Mouse (Mus musculus): ENCODE measurements around the gene Gm17324. TPM values are rescaled to one million over a fixed set of nuclear protein-coding genes. Genes with fewer than 3 reads are reported as not detected.
A peak's percentile ranks its signal among the peaks of the same experiment; 100 is the strongest.

Gm17324 gene
- total RNA-seq, 2 experiments from 2014 or later = not detected

DNA sequence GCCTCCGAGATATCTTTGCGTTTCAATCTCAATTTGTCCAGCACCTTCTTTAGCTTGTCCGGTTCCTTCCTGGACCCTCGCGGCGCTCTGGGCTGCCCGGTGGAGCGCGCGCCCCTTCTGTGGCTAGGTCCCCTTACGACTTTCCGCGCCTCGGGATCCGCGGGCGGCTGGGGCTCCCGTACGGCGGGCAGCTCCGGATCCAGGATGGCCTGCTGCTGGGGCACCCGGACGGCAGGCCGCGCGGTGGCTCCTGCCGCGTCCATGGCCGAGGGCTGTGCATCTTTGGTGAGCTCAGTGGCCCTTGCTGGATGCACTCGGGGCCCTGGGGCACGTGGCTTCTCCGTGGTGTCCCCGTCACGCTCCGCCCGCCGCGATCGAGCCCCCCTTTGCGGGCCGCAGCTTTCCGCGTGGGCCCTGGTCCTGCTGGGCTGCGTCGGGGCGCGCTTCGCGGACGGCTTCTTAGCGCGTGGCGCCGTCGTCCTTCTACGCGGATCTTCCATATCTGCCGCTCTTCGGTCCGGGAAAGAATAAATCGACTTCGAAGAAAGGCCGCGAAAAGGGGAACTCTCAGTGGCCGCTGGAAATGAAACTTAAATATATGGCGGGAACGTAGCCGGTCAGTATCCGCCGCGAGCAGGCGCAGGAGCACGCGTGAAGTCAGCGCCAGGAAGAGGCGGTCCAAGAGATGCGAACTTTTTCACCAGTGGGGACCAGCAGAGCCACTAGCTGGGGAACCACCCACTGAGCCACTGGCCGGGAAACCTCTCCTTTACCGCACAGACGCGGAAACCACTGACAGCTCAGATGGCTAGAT is 5.8 kb downstream of the Gm17324 start, which contains the start of gene Cgas:
Gene Cgas, minus strand, starts transcription at position 659 of the 814 bp plus-strand sequence.
- TF ChIP-seq CTCF (IDR thresholded peaks at IDR 0.05) = no peak
- peak within 1 kb of the TSS; percentile 49 for H3K27ac ChIP-seq
- intact Hi-C loops (cut with DNase I) = loop anchor here (10.0 kb wide), 1 partner anchor 528 kb away; the partner anchor contains the start of gene Elovl5
- peak within 1 kb of the TSS; percentile 75 for H3K4me3 ChIP-seq
- DNase-seq = peak; percentile 78

DNA sequence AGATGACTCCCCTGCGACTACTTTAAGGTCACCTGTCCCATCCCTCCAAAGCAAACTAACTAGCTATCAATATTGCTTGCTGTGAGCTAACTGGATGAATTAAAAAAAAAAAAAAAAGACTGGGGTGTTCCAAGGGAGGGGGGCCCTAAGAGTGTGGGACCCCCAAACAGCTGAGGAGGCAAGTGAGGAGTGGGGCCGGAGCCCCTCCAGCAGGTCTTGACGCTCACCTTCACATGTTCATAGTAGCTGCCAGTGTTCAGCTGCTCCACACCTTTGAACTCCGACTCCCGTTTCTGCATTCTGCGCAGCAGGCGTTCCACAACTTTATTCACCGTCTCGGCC is 6.4 kb downstream of the Gm17324 start:
- TF ChIP-seq CTCF (IDR thresholded peaks at IDR 0.05) = no peak
- Histone ChIP-seq H3K27ac (no peak overlapping the region), H3K4me3 (peak overlapping the region; percentile 75)
- DNase-seq = no peak
- intact Hi-C loops (cut with DNase I) = loop anchor here (10.0 kb wide), 1 partner anchor 527 kb away; the partner anchor contains the start of gene Elovl5

DNA sequence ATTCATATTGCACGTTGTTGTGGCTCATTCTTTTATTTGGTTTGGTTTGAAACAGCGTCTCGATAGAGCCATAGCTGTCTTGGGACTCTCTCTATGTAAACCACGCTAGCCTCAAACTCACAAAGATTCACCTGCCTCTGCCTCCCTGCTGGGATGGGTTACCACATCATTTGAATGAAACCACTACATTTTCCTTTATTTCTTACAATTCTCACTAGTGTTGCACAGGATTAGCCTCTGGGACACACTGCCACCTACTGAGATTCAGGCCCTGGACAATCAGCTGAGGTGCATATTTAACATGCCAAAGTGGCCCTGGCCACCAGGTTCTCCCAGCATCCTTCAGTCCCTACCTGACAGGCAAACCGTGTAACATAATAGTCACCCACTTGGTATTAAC is 9.2 kb downstream of the Gm17324 start:
- no peak overlapping the region for H3K4me3 ChIP-seq
- no peak overlapping the region for H3K27ac ChIP-seq
- intact Hi-C loops (cut with DNase I) = no loop called here
- DNase-seq = no peak
- TF ChIP-seq CTCF (IDR thresholded peaks at IDR 0.05) = no peak

DNA sequence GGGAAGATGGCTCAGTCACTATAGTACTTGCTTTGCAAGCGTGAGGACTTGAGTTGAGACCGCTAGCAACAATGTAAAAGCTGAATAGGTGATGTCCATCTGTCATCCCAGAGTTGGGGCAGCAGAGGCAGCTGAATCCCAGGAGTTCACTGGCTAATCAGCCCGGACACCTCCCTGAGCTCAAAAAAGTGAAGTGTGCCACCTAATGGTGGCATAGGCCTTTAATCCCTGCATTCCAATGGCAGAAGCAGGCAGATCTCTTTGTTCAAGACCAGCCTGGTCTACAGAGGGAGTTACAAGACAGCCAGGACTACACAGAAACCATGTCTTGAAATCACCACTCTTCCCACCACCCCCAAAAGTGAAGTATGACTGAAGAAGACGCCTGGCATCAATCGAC is 16.1 kb downstream of the Gm17324 start:
- Histone ChIP-seq H3K4me3 (no peak overlapping the region), H3K27ac (no peak overlapping the region)
- TF ChIP-seq CTCF (IDR thresholded peaks at IDR 0.05) = no peak
- DNase-seq = no peak
- intact Hi-C loops (cut with DNase I) = no loop called here

DNA sequence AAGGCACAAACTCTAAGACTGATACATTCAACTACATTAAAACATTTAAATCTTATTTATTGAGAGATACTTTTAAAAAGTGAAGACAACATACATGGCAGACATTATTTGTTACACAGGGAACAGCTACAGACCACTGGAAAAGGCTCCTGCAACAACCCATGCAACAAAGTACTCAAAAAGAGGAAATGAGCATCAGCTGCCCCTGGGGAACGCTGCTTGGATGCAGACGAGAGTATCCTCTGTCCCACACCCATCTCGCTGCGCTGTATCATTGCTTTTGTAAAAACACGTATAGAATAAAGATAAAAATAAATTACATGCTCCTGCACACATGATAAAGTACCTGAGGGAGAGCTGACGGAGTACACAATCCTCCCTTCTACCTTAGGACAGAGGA is 18.1 kb downstream of the Gm17324 start:
- intact Hi-C loops (cut with DNase I) = no loop called here
- Histone ChIP-seq H3K4me3 (no peak overlapping the region), H3K27ac (no peak overlapping the region)
- TF ChIP-seq CTCF (IDR thresholded peaks at IDR 0.05) = no peak
- DNase-seq = no peak

DNA sequence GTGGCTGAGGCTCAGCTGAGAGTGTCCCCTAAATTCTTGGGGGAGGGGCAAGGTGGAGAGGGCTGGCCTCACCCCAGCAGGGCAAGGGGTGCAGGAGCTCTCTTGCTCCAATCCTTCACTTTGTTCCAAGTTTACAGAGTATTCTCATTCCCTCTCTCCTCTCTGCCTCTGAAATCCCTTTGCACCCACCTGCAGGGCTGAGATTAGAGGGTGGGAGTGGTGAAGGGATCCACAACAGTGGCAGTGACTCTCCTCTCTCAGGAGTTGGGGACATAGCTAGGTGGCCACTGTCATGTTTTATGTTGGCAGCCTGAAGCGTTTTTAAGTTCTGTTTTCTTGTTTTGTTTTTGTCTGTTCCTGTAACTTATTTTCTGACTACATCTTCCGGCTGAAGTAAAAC is 19.0 kb downstream of the Gm17324 start:
- Histone ChIP-seq H3K4me3 (no peak overlapping the region), H3K27ac (no peak overlapping the region)
- intact Hi-C loops (cut with DNase I) = no loop called here
- TF ChIP-seq CTCF (IDR thresholded peaks at IDR 0.05) = no peak
- no peak for DNase-seq

DNA sequence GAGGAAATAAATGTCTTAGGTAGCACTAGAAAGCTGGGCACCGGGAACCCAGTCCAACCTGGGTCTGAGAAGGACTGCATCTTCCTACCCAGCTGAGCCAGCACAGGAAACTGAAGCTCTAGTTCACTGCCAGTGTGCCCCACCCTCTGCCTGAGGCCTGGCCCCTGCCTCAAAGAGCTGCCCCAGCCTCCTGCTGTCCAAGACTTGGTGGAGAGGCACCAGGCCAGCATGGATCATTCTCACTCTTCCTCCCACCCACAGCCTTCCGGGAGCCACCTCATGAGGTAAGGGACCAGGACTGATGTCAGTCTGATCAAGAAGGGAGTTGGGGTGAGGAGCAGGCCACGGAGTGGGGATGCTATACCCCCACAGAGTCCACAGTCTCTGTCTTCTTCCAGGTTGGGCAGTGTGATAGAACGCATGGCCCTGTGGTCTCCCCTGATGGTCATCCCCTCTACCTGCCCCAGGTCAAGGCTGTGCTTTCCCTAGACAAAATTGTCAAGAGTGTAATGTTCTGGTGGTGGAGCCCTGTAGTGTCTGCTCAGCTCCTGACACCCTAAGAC is 19.6 kb downstream of the Gm17324 start:
- Histone ChIP-seq H3K4me3 (no peak overlapping the region), H3K27ac (no peak overlapping the region)
- no peak for DNase-seq
- intact Hi-C loops (cut with DNase I) = no loop called here
- no peak for TF ChIP-seq CTCF (IDR thresholded peaks at IDR 0.05)

DNA sequence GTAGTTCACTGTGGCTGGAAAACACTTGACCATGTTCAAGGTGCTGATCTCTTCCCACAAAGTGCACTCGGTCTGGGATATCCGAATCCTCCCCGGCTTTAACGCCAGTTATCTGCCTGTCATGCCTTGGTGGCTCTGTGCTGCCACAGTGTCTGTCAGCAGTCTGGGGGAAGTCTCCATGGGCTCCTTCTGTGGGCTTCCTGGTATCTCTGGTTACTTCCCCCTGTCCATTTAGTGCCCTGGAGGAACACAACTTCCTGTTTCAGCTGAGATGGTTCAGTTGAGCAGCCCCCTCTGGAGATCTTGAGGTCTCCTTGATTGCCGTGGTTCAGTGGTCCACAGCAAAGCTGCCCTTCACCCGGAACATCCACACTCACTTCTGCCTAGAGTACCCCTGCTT is 20.4 kb downstream of the Gm17324 start:
- Histone ChIP-seq H3K27ac (no peak overlapping the region), H3K4me3 (no peak overlapping the region)
- DNase-seq = no peak
- TF ChIP-seq CTCF (IDR thresholded peaks at IDR 0.05) = no peak
- intact Hi-C loops (cut with DNase I) = no loop called here

DNA sequence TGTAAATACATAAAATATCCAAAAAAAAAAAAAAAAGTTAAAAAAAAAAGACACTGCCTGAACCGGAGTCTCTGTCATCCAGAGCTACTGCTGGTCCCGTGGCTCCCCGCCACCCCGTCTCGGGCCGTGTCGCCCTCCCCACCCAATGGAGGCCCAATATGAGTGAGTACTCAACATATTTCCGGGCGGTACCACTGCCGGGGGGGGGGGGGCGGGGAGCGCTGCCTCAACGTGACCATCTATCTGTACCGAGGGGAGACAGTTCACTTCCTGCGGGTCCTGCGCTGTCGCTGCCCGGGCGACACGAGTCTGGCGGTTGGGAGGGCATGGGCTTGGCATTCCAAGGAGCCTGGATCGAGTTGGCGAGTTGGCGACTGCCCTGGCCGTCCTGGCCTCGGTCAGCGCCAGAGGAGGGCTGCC is 21.2 kb downstream of the Gm17324 start:
- DNase-seq = peak; percentile 20
- H3K27ac ChIP-seq = no peak overlapping the region
- H3K4me3 ChIP-seq = peak overlapping the region; percentile 51
- no peak for TF ChIP-seq CTCF (IDR thresholded peaks at IDR 0.05)
- intact Hi-C loops (cut with DNase I) = no loop called here

DNA sequence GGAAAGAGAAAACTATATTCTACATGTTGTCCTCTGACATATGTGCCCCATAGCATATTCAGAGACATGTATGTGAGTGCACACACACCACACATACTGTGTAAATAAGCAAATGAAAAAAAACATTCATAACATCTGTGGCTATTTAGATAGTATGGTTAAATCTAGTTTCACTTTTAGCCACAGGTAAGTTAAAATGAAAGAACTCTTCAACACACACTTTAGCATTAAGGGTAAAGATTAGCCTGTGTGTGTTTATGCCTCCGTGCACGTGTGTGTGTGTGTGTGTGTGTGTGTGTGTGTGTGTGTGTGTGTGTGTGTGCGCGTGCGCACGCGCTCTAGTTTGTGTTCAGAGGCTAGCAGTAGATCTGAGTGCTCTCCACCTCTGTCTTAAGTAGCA is 47.0 kb downstream of the Gm17324 start:
- intact Hi-C loops (cut with DNase I) = no loop called here
- H3K27ac ChIP-seq = no peak overlapping the region
- DNase-seq = no peak
- no peak for TF ChIP-seq CTCF (IDR thresholded peaks at IDR 0.05)
- H3K4me3 ChIP-seq = no peak overlapping the region

DNA sequence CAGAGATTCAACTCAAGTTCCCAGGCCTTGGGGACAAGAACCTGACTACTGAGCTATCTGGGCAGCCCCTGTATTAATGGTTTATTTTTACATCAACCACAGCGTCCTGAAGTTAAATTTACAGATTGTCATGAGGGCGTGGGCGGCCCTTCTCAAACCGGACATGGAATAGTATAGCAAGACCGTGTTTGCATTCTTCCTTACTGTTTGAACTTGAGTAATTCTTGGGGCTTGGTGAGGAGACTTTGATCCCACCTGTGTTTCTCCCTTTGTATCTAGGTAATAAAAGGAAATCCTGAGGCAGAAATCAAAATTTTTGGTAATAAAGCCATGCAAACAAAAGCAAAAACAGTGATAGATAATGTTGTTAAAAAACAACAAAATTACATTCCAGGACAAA is 48.0 kb downstream of the Gm17324 start:
- DNase-seq = no peak
- intact Hi-C loops (cut with DNase I) = no loop called here
- Histone ChIP-seq H3K4me3 (no peak overlapping the region), H3K27ac (no peak overlapping the region)
- TF ChIP-seq CTCF (IDR thresholded peaks at IDR 0.05) = no peak

Small RNA genes within 50 kb of the gene (microRNA-seq; reads per million reads assigned to microRNA genes)
- not detected for gene Gm26377

Other genes starting within 250 kb of the Gm17324 start
- under 1 TPM in 1 of 2 experiments, not detected in 1; 0.33 TPM for gene Gsta1, start 218.1 kb downstream of the Gm17324 start, total RNA-seq (2021)
- not detected for gene Gm3776, start 191.7 kb downstream of the Gm17324 start, total RNA-seq (2021)
- not detected for gene Gm10639, start 158.9 kb downstream of the Gm17324 start, total RNA-seq (2021)
- gene Omt2a, start 134.0 kb downstream of the Gm17324 start, total RNA-seq (2021) = not detected
- not detected for gene Omt2b, start 121.2 kb downstream of the Gm17324 start, total RNA-seq (2021)
- not detected for gene Gsta2, start 93.0 kb downstream of the Gm17324 start, total RNA-seq (2021)
- not detected for gene Dppa5a, start 80.6 kb downstream of the Gm17324 start, total RNA-seq (2021)
- gene Ooep, start 70.1 kb downstream of the Gm17324 start, total RNA-seq (2021) = not detected
- gene Ddx43, start 53.0 kb downstream of the Gm17324 start, total RNA-seq (2021) = not detected
- gene Cgas, start 5.5 kb downstream of the Gm17324 start, total RNA-seq (2021) = under 1 TPM; 0.08 to 0.11 TPM
- 10 to 100 TPM; 19.8 to 22.0 TPM for gene Mto1, start 578 bp downstream of the Gm17324 start, total RNA-seq (2021)
- 100 to 1,000 TPM; 390 to 557 TPM for gene Eef1a1, start 40.4 kb upstream of the Gm17324 start, total RNA-seq (2021)
- 1 to 10 TPM; 2.7 to 2.8 TPM for gene Slc17a5, start 139.3 kb upstream of the Gm17324 start, total RNA-seq (2021)
- gene Cd109, start 166.8 kb upstream of the Gm17324 start, total RNA-seq (2021) = under 1 TPM; 0.28 to 0.81 TPM

Data from gastrocnemius, adult 2 months (tissue).